Mouse (Mus musculus) midbrain, embryonic 10.5 days (tissue): Measurements from ENCODE around the gene Fam187b. TPM values are rescaled to one million over a fixed set of nuclear protein-coding genes. Genes with fewer than 3 reads are reported as not detected.

Experiments
- DNase-seq: peaks from one replicate; pipeline ENCODE4 v3.0.0-alpha.2; 2017; ENCODE audit warnings: low spot score
- H3K27ac ChIP-seq: fragments of 300-500 bp; sonication (generic); replicated peaks from 2 replicates; pipeline ENCODE4 v1.5.1; 2016; ENCODE audit warnings: mild to moderate bottlenecking
- H3K27me3 ChIP-seq: fragments of 300-500 bp; sonication (generic); 2 replicates; pipeline ENCODE4 v1.6.1; 2016; ENCODE audit warnings: low read depth, mild to moderate bottlenecking; ENCODE audit not compliant: poor library complexity, severe bottlenecking
- H3K36me3 ChIP-seq: fragments of 300-500 bp; sonication (generic); 2 replicates; pipeline ENCODE4 v1.6.1; 2016; ENCODE audit warnings: mild to moderate bottlenecking, moderate library complexity
- H3K4me1 ChIP-seq: fragments of 300-500 bp; sonication (generic); 2 replicates; pipeline ENCODE4 v1.6.1; 2016
- H3K4me3 ChIP-seq: fragments of 300-500 bp; sonication (generic); 2 replicates; pipeline ENCODE4 v1.5.1; 2016; ENCODE audit warnings: mild to moderate bottlenecking, moderate library complexity
- H3K9me3 ChIP-seq: fragments of 300-500 bp; sonication (generic); replicated peaks from 2 replicates; pipeline ENCODE4 v1.6.1; 2016; ENCODE audit warnings: mild to moderate bottlenecking
- WGBS: fragments of 180-500 bp; shearing (Covaris S2); methylation state at CpG from one replicate; pipeline ENCODE4 v1.1.7; 2016; 5-methylcytosine and 5-hydroxymethylcytosine counted together
- polyA plus RNA-seq: library from polyadenylated mRNA; unstranded; fragments of >200 nt; fragmentation: Nextera tagmentation; extraction: Ambion mirVana; gene quantifications from 2 replicates; pipeline ENCODE4 v1.2.1, GENCODE M21; 2016

The Fam187b gene
- polyA plus RNA-seq, 1 experiment from 2014 or later: 0.91 TPM

GRCm38 (mm10) chr7:30965677-30966076, 7.9 kb upstream of the Fam187b start:
- no peak overlapping the region for H3K4me3 ChIP-seq
- no peaks in the 10 kb centered on the region for H3K9me3 ChIP-seq
- peaks cover 26% of the 10 kb centered on the region for H3K36me3 ChIP-seq
- DNase-seq: no peak
- no peak overlapping the region for H3K27ac ChIP-seq
- no peaks in the 10 kb centered on the region for H3K27me3 ChIP-seq
- WGBS: 79% methylated on average over 14 of the region's 14 CpGs
- H3K4me1 ChIP-seq: peaks cover 4% of the 10 kb centered on the region

GRCm38 (mm10) chr7:30966657-30967056, 6.9 kb upstream of the Fam187b start:
- Histone ChIP-seq H3K9me3 (no peaks in the 10 kb centered on the region), H3K36me3 (peaks cover 18% of the 10 kb centered on the region; the same call in 1 of the 2 replicates), H3K4me1 (peaks cover 4% of the 10 kb centered on the region), H3K27ac (no peak overlapping the region), H3K4me3 (no peak overlapping the region), H3K27me3 (peaks cover under 1% of the 10 kb centered on the region)
- WGBS: 92% methylated on average over 3 of the region's 3 CpGs
- no peak for DNase-seq

- Histone ChIP-seq H3K4me3 (no peak overlapping the region), H3K9me3 (no peaks in the 10 kb centered on the region), H3K27ac (no peak overlapping the region), H3K36me3 (peaks cover 13% of the 10 kb centered on the region; the same call in 1 of the 2 replicates), H3K4me1 (peaks cover 20% of the 10 kb centered on the region), H3K27me3 (peaks cover 20% of the 10 kb centered on the region)
- no peak for DNase-seq
- WGBS: 96% methylated on average over 8 of the region's 8 CpGs
Observed at GRCm38 (mm10) chr7:30968611-30969010, 5.0 kb upstream of the Fam187b start.

GRCm38 (mm10) chr7:30969174-30969573, 4.4 kb upstream of the Fam187b start:
- H3K4me3 ChIP-seq: no peak overlapping the region
- WGBS: 88% methylated on average over 4 of the region's 4 CpGs
- peaks cover 11% of the 10 kb centered on the region; the same call in 1 of the 2 replicates for H3K36me3 ChIP-seq
- no peak overlapping the region for H3K27ac ChIP-seq
- peaks cover 22% of the 10 kb centered on the region for H3K27me3 ChIP-seq
- peaks cover 24% of the 10 kb centered on the region for H3K4me1 ChIP-seq
- no peak for DNase-seq
- no peaks in the 10 kb centered on the region for H3K9me3 ChIP-seq

GRCm38 (mm10) chr7:30971901-30972300, 1.7 kb upstream of the Fam187b start:
- no peaks in the 10 kb centered on the region for H3K9me3 ChIP-seq
- 86% methylated on average over 15 of the region's 15 CpGs for WGBS
- H3K4me1 ChIP-seq: peaks cover 21% of the 10 kb centered on the region
- H3K27me3 ChIP-seq: peaks cover 22% of the 10 kb centered on the region
- DNase-seq: no peak
- peaks cover 6% of the 10 kb centered on the region; the same call in 1 of the 2 replicates for H3K36me3 ChIP-seq
- no peak overlapping the region for H3K27ac ChIP-seq
- no peak overlapping the region; the same call in 1 of the 2 replicates for H3K4me3 ChIP-seq

GRCm38 (mm10) chr7:30972426-30973250, 952 bp upstream of the Fam187b start:
- DNase-seq: peak; percentile 14
- Histone ChIP-seq H3K27me3 (peaks cover 22% of the 10 kb centered on the region), H3K27ac (peak overlapping the region; percentile 79), H3K4me1 (peaks cover 21% of the 10 kb centered on the region), H3K36me3 (peaks cover 6% of the 10 kb centered on the region; the same call in 1 of the 2 replicates), H3K9me3 (no peaks in the 10 kb centered on the region), H3K4me3 (peak overlapping the region; percentile 62)
- 3% methylated on average over 41 of the region's 41 CpGs for WGBS

- H3K27ac ChIP-seq: peak within 1 kb of the TSS; percentile 79
- H3K4me3 ChIP-seq: peak within 1 kb of the TSS; percentile 62
- peaks cover 22% of the 10 kb centered on the region for H3K27me3 ChIP-seq
- peaks cover 6% of the 10 kb centered on the region; the same call in 1 of the 2 replicates for H3K36me3 ChIP-seq
- WGBS: under 1% methylated on average over 19 of the region's 19 CpGs
- H3K4me1 ChIP-seq: peaks cover 21% of the 10 kb centered on the region
- no peaks in the 10 kb centered on the region for H3K9me3 ChIP-seq
- no peak for DNase-seq
Observed at GRCm38 (mm10) chr7:30973251-30973500, 414 bp upstream of the Fam187b start, which contains the start of gene Lsr. Lsr (minus strand) TSS chr7:30973464.

GRCm38 (mm10) chr7:30981703-30982102, 8.1 kb downstream of the Fam187b start:
- 91% methylated on average over 4 of the region's 4 CpGs for WGBS

GRCm38 (mm10) chr7:30985357-30985756, 11.8 kb downstream of the Fam187b start:
- H3K36me3 ChIP-seq: no peaks in the 10 kb centered on the region
- no peaks in the 10 kb centered on the region for H3K4me1 ChIP-seq
- no peaks in the 10 kb centered on the region for H3K9me3 ChIP-seq
- H3K27ac ChIP-seq: no peak overlapping the region
- no peaks in the 10 kb centered on the region for H3K27me3 ChIP-seq
- WGBS: 83% methylated on average over 9 of the region's 9 CpGs
- H3K4me3 ChIP-seq: no peak overlapping the region
- no peak for DNase-seq

More at GRCm38 (mm10) chr7:30981703-30982102, 8.1 kb downstream of the Fam187b start:
- Histone ChIP-seq H3K9me3 (no peaks in the 10 kb centered on the region), H3K27ac (no peak overlapping the region), H3K4me1 (no peaks in the 10 kb centered on the region), H3K36me3 (no peaks in the 10 kb centered on the region), H3K27me3 (no peaks in the 10 kb centered on the region), H3K4me3 (no peak overlapping the region)
- DNase-seq: no peak

GRCm38 (mm10) chr7:30988519-30989162, 15.1 kb downstream of the Fam187b start:
- H3K4me3 ChIP-seq: no peak overlapping the region
- DNase-seq: no peak
- 89% methylated on average over 4 of the region's 4 CpGs for WGBS
- no peaks in the 10 kb centered on the region for H3K27me3 ChIP-seq
- H3K27ac ChIP-seq: no peak overlapping the region
- H3K9me3 ChIP-seq: no peaks in the 10 kb centered on the region
- no peaks in the 10 kb centered on the region for H3K4me1 ChIP-seq
- no peaks in the 10 kb centered on the region for H3K36me3 ChIP-seq

GRCm38 (mm10) chr7:30992148-30992547, 18.6 kb downstream of the Fam187b start:
- Histone ChIP-seq H3K36me3 (no peaks in the 10 kb centered on the region), H3K4me3 (no peak overlapping the region), H3K4me1 (no peaks in the 10 kb centered on the region), H3K9me3 (peaks cover 9% of the 10 kb centered on the region), H3K27ac (no peak overlapping the region), H3K27me3 (no peaks in the 10 kb centered on the region)
- no peak for DNase-seq
- WGBS: 85% methylated on average over 5 of the region's 5 CpGs

GRCm38 (mm10) chr7:30993986-30994385, 20.4 kb downstream of the Fam187b start:
- Histone ChIP-seq H3K36me3 (no peaks in the 10 kb centered on the region), H3K27me3 (no peaks in the 10 kb centered on the region), H3K4me3 (no peak overlapping the region), H3K4me1 (no peaks in the 10 kb centered on the region), H3K27ac (no peak overlapping the region), H3K9me3 (peaks cover 9% of the 10 kb centered on the region)
- 87% methylated on average over 5 of the region's 5 CpGs for WGBS
- DNase-seq: no peak

- H3K9me3 ChIP-seq: peaks cover 9% of the 10 kb centered on the region
- no peaks in the 10 kb centered on the region for H3K27me3 ChIP-seq
- WGBS: 92% methylated on average over 2 of the region's 2 CpGs
- no peak overlapping the region for H3K27ac ChIP-seq
- DNase-seq: no peak
- no peaks in the 10 kb centered on the region for H3K36me3 ChIP-seq
- H3K4me3 ChIP-seq: no peak overlapping the region
- H3K4me1 ChIP-seq: no peaks in the 10 kb centered on the region
Observed at GRCm38 (mm10) chr7:30996491-30996890, 22.9 kb downstream of the Fam187b start.
